Mouse (Mus musculus) CH12F3 (cell line): ENCODE measurements at regions not wholly inside any gene's neighbourhood (a gene's known extent, or its start where the extent isn't known, plus 50 kb on each side); places are given as distances from the start of the nearest gene placed in this dataset.

Experiments
- in situ Hi-C: fragments of 300-500 bp; cut with MboI; formaldehyde crosslinking; loops from 2 replicates; pipeline ENCODE4 v1.14.3; 2020; ENCODE audit warnings: low sequenced_read_pairs

DNA sequence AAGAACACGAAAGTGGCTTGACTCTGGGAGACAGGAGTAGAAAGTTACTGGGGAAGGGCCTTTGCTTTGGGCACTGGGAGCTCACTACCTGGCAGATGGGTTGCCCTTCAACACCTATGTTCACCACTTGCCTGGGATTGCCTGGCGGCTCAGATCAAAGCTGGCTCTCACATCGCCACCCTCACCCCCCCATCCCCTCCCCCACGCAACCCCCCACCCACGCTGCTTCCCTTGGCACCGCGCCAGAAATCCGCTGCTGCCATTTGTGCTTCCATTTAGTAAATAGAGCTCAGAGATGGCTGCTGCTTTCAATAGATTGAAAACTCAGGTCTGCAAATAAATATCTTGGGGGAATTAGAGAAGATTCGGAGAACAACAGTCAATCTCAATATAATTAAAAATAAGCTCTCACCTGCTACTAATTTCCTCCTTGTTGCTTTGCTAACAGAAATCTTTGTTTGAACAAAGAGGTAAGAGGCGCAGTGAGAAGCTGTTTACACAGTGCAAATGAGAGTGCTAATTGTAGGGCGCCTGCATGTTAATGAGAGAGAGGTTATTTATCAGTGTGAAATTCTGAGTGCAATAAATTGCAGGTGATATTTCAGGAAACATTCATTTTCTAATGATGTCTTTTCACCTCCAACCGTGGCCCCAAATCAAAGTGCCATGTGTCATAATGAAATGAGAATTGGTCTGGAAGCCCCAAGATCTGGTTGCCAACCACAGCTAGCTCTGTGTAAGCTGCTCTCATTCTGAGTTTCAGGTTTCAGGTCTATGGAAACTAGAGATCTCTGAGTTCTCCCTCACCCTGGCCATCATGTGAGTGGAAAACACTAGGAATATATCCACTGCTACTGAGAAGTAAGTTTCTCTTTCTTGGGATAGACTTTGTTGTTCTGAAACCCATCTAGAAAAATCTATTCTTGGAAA is 198.3 kb upstream of the Nr4a3 start:
- in situ Hi-C loops: no loop called here

DNA sequence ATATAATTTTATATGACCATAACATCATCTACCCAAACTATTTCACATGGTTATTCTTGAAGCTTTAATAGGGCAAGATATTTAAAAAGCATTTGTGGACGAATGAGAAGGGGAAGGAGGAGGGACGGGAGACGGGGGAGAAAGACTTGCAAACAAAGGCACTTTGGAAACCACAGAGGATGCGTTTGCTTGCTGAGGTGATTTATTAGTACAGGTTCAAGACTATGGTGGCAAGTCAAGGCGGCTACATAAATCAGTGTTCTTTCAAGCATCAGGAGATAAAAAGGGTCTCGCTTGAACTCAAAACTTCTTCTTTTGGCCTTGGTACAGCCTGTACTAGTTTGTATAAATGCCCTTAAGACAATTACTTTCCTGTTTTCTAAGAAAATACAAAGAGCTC is 183.8 kb upstream of the Nr4a3 start:
- in situ Hi-C loops: no loop called here

DNA sequence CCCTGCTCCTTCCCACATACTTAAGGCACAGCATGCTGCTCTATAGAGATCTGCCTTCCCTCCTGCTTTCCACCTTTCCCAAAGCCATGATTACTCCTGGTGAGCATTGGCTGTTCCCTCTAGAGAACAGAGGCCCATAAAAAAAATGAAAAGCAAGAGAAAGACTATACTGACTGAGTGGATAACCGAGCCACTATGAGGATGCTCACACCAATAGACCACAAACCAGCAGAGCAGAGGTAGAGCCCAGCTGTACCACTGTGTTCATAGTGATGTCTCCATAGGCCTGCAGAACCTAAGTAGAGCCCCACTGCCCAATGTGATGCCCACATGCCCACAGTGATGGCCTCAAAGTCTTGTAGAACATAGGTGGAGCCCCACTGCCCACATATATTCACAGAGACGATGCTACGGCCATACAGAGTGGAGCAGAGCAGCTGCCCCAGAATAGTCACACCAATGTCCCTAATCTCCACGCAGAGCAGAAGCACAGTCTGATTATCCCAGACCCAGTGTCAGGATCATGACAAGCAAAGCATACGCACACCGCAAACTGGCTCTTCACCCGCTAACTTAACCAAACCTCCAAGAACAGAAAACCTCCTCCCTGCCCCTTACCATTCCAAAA is 174.8 kb upstream of the Nr4a3 start:
- in situ Hi-C loops: no loop called here

DNA sequence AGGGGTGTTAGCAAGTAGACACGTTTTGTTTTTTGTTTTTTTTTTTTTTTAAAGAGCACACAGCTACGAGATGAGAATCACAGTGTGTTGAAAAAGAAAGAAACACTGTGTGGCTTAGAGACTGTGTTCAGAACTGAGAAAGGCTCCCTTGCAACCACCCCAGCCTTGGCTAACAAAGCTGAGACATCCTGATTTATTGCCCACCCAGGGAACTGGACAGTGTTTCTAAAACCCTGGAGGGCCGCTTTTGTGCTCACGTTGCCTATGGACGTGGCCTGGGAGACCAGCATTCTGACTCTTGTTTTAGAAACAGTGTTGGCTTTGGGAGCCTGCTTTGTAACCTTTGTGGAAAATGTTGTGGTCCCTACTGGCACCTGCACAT is 174.3 kb upstream of the Nr4a3 start:
- in situ Hi-C loops: no loop called here

DNA sequence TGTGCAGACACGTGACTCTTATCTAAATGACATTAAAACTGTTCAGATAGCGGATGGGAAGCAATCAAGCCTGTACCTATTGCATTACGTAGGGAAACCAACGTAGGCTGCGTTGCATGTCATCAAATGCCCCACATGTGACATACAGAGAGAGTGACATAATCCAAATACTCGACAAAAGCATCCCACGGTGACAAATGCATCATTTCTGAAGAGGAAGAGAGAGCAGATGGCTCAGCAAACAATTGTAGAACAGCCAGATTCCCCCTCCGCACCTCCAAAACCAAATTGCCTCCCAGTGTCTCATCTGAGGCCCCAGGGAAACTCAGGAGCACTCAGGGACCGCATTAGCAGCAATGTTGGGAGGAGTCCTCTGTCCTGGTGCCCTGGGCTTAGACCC is 163.4 kb upstream of the Nr4a3 start:
- in situ Hi-C loops: no loop called here

DNA sequence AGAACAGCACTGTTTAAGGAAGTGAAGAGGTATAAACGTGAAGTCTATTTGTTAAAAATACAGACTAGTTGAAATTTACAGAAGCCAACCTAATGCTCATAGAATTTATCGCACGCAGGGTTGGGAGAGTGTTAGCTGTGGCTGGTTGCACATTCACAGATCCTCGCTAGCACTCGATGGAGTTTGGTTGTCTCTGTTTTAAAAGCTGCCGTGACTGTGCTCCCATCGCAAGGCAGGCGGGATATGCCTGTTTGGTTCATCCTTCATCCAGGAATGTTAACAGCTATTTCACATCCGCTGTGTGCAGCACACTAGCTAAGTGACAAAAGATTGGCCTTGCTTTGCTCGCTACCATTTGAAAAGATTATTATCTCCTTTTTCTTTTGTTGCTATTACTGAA is 162.9 kb upstream of the Nr4a3 start:
- in situ Hi-C loops: no loop called here

DNA sequence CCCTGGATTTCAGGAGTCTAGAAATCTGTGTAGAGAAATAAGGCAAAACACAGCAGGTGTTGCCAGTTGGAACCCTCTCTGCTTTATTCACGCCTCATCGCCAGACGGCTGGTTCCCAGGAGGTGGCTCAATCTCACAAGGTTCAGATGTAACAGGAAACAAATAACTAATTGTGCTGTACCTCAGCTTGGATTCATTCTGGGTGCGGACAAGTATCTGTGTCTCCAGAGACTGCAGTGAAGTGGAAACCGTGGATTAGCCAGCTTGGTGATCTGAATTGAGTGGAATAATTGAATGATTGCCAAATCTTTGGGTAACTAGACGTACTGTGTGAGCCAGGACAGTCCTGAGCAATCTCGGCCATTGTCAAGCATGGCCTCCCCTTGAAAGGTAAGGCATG is 145.4 kb upstream of the Nr4a3 start:
- in situ Hi-C loops: no loop called here

DNA sequence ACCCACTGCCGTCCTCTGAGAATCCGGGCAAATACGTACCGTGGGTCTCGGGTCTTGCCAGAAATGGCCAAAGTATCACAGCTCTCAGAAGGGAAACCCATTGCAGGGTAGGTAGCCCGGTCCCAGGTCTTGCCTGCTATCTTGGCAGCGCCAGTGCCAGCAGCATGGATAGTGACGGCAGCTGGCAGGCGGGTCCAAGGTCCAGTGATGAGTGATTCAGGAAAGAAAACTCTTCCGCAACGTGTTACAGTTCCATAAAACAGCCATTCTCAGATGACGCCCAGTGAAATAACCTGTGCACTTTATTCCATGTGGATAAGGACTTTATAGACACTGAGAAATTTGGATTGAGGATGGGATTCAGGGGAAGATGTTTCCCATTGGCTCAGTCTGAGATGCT is 142.2 kb upstream of the Nr4a3 start:
- in situ Hi-C loops: no loop called here

DNA sequence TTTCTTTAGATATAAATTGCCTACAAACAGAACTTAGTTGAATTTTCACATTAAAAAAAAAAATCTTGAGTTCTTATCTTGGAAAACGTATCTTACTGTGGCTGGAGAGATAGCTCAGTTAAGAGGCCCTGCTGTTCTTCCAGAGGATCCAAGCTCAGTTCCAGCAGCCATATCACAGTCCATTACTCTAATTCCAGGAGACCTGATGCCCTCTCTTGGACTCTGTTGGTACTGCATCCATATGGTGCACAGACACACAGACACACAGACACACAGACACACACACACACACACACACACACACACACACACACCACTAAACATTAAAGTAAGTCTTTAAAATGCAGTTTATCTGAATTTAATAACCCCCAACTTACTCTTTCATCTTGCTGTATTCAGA is 132.7 kb upstream of the Nr4a3 start:
- in situ Hi-C loops: no loop called here

DNA sequence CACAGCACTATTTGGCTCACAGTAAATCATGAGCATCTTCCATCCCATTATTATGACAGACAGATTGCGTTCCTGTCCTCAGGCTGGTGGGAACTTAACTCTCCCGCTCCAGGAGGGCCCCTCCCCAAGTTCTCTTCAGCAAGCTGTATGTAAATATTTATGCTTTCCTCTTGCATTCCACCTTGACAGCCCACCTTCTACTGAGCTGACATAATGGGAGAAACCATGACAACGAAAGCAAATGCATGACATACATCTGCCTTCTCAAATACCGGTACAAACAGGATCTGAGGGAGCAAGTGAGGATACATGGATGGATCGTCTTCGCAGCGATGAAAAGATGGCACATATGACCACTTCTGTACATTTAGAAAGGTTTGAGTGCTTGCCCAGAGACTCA is 125.4 kb upstream of the Nr4a3 start:
- in situ Hi-C loops: no loop called here

DNA sequence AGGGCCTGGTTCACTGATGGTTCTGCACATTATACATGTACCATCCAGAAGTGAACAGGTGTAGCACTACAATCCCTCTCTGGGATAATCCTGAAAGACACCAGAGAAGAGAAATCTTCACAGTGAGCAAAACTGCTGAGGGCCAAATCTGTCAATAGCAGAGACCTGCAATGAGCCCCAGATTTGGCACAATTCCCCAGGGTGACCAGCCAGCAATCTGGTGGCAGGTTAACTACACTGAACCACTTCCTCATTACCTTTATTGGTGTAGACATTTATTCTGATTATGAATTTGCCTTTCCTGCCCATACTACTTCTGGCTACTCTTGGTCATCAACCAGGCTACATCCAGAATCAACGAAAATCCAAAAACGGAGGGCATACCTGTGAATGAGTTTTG is 113.5 kb upstream of the Nr4a3 start:
- in situ Hi-C loops: no loop called here

DNA sequence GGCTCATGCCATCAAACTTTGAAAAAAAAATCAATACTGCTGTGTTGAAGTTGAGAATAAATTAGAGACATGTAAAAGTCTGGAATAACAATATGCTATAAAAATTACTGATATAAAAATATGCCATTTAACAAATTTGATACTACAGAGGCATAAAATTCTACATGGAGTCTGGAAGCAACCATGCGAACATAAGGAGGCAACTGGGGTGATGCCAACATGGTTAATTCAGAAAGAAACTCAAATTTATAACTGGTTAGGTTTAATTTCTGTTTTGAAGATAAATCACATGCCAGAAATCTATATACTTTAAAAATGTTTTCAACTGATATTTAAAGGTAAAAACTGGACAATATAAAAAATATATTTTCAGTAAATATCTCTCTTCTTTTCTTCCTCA is 111.4 kb upstream of the Nr4a3 start:
- in situ Hi-C loops: no loop called here

DNA sequence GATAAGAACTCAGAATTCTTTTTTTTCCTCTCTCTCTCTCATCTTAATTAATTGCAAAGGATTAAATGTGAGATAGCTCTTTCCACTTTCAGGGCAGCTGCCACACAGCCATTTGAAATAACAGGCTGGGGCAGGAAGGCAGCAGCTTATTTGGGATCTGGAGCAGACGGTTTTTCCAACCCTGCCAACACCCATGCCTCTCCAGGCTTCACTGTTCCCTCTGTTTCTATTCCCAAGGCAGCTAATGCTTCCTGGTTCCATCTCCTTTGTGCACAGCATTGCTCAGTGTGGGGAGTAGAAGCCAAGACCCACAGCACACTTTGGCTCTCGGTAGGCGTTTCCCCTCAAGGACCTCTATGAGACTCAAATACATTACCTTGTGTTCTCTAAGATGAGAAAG is 109.4 kb upstream of the Nr4a3 start:
- in situ Hi-C loops: no loop called here

DNA sequence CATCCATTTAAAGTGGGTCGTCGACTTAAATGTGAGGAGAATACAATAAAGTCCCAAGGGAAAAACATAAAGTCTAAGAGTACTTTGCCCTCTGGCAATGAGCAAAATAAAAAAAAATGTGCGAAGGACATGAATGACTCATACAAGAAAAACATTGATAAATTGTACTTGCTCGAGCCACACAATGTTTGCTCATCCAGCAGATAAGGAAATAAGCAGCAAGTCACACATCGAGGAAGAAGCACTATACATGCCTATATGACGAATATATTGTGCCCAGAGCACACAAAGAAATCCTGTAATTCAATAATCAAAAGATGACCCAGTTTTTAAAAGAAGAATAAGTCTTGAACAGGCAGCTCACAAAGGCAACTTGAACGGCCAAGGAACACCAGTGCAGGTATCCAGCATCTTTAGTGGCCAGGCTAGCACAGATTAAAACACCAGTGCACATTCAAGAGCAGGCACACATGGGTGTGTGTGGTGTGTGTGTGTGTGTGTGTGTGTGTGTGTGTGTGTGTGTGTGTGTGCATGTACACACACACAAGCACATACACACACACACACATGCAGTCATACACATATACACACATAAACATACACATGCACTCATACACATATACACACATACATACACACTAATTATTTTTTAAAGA is 108.4 kb upstream of the Nr4a3 start:
- in situ Hi-C loops: no loop called here

DNA sequence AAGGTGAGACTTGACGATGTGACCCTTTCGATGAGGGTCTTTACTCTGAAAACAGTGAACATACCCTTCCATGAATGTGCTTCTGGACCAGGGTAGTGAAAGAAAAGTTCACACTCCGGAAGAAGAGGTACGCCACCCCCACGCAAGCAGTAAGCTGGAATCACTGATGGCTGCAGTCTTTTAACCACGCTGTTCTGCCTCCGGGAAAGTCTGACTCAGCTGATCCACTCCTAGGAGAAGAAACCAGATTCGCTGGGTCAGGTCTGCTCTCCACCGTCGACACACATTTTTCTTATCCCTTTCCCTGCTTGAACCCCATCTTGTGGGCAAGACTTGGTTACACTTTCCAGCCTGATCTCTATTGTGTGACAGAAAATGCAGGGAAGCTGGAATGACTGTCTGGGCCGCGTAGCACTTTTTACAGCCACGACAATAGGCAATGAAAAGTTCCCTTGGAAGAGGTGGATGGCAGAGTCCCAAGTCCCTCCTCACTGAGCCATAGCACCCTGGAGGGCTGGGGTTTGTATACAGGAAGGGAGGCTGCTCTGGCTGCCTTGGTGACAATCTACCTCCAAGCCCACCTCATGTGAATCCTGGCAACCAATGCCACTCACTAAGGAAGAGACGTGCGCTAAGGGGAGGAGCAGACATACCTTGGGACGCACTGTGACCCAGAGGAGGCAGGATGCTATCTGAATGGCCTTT is 96.9 kb upstream of the Nr4a3 start:
- in situ Hi-C loops: no loop called here

DNA sequence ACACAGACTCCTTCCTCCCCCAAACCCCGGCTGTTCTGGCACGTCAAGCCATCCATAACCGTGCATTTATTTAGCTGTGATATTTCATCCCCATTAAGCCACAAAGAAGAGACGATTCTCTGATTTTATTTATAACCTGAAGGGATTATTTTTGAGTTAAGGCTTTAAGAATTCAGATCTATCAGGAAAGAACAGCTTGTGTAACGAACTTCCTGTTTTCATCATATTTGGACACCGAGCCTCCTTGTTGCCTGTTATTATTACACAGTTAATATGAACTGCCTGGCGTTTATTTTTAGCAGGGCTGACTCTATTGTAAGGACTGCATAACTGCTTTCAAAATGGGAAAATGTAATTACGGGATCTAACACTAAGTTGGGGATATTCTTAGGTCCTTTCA is 96.2 kb upstream of the Nr4a3 start:
- in situ Hi-C loops: no loop called here

DNA sequence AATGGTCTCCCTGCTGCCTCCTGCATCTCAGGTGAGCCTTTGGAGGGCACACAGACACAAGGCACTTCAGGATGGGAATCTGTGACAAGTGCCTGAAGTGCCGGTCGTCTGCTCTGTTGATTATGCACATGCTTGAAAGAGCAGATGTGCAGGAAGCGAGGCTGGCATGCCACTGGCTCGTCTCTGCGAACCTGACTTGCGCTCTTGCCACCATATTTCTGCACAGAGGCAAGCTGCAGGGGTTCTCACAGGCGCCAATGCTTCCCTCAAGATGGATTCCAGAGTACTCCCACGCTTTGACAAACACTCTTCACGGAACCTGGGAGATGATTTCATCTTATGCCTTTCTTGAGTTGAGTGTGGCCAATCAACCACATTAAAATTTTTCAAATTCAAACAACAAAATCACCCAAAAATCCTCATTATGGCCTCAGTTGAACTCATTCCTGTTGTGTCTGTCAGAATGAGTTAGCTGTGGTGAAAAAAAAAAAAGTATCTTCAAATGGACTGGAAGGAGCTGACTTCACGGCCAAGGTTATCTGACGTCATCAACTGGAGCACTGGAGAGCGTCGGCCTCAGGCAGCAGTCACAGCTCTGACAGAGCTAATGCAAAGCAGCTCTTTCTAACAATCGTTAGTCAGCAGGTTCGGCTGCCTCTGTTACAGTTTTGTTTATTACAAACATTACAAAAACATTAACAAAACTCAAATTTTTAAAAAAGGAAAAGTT is 90.2 kb upstream of the Nr4a3 start:
- in situ Hi-C loops: no loop called here

DNA sequence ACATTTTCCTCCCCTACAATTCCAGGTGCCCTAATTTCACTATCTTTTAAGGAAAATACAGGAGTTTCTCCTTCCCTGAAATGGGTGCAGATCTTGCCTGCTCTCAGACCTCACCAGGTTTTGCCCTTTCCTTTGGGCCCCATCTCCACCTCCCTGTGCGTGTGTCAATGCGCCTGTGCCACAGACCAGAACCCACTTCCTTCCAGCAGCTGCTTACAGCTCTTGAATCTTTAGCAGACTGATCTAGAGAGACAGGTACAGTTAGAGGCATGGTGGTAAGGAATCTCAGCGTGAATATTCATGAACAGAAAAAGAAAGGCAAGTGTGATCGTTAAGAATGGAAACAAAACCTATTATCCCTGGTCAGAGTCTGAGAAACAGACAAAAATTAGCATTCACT is 80.3 kb upstream of the Nr4a3 start:
- in situ Hi-C loops: no loop called here

DNA sequence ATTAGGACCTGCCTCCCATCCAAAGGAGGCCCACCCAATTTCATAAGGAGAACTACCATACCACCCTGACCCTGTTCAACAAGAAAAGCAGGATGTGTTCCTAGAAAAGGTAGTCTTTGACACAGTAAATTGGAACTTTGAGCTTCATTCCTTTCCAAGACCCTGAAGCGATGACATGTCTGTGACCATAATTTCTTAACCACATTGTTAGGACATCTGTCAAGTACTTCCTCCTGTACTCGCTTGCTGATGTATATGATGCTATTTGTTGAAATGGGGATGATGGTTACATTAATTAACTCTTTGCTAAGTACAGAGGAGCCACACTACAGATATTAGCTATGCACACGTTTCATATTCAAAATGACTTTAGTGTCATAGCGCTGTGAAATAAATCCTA is 73.1 kb upstream of the Nr4a3 start:
- in situ Hi-C loops: no loop called here

DNA sequence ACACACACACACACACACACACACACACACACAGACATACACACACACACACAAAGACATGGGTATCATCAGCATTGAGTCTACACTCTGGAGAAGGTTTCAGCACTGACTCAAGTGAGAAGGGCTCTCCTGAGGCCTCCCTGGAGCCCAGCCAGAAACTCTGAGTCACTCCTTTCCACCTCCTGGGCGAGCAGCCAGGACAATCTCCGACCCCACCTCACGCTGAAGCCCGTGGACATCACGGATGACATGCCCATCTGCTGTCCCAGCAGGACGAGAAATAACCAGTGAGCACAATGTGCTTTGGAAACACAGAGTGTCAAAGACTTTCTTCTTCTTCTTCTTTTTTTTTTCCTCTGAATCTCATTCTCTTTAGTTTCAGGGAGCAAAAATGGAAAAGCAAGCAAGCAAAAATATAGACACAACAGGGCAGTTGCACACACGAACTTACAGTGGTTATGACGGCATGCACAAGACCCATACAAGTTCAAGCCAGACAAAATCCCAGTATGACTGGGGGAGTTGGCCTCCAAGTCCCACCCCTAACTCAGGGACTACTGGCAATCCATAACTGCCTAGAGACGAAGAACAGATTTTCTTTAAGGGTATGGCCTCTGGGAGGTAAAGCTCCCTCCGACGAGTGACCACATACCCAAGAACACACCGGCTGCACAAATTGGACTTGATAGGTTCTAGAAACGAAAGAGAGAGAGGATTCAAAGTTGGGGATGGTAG is 65.2 kb upstream of the Nr4a3 start:
- in situ Hi-C loops: no loop called here
